Mouse (Mus musculus) spleen, adult 2 months (tissue): ENCODE measurements at regions not wholly inside any gene's neighbourhood (a gene's known extent, or its start where the extent isn't known, plus 50 kb on each side); places are given as distances from the start of the nearest gene placed in this dataset.

ENCODE experiments used
- CTCF ChIP-seq: fragments of 200-500 bp; IDR thresholded peaks from 2 replicates; pipeline ENCODE4 v1.5.1; 2011; ENCODE audit warnings: mild to moderate bottlenecking, inconsistent platforms; ENCODE audit not compliant: insufficient read depth, insufficient read length, insufficient replicate concordance; ENCODE audit errors: extremely low read depth
- POLR2A ChIP-seq: fragments of 200-500 bp; IDR thresholded peaks from 2 replicates; pipeline ENCODE4 v1.6.1; 2011; ENCODE audit warnings: low read depth, low read length, inconsistent platforms

- TF ChIP-seq CTCF, result no peak
- TF ChIP-seq POLR2A, result no peak
Observed at GRCm38 (mm10) chr5:129397311-129397710, 103.7 kb upstream of the Sfswap start.
